Mouse (Mus musculus) A20 (cell line): ENCODE measurements at regions not wholly inside any gene's neighbourhood (a gene's known extent, or its start where the extent isn't known, plus 50 kb on each side); places are given as distances from the start of the nearest gene placed in this dataset.

Experiments used
- DNase-seq: peaks from one replicate; pipeline ENCODE4 v3.0.0-alpha.2; 2011; ENCODE audit warnings: low read depth, low spot score

DNA sequence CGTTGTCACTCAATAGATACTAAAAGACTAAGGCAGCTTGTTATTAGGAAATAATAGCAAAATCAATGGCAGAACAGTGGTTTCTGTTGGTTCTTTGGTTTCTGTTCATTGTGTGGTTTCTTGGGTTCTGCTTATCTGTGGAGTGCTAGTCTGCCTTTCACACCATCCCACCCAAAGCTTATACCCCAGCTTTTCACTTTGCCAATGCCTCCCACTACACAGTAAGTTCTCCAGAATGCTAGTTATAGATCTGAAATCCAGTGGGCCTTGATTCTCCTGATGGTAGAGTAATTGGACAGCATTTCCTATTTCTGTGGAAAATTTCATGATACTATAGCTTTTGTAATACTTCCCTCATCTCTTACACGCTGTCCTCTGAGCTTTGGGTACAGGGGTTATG lies 700.8 kb upstream of the 1700009N14Rik start:
- DNase-seq: no peak

- DNase-seq: no peak
Observed at GRCm38 (mm10) chr4:38785016-38785415, 665.1 kb upstream of the 1700009N14Rik start.

- DNase-seq: no peak
Observed at GRCm38 (mm10) chr4:38825133-38825532, 625.0 kb upstream of the 1700009N14Rik start.

GRCm38 (mm10) chr4:38848261-38848660 lies 601.8 kb upstream of the 1700009N14Rik start:
- peak; percentile 69 for DNase-seq

GRCm38 (mm10) chr4:38854349-38854748 lies 595.7 kb upstream of the 1700009N14Rik start:
- DNase-seq: no peak

DNA sequence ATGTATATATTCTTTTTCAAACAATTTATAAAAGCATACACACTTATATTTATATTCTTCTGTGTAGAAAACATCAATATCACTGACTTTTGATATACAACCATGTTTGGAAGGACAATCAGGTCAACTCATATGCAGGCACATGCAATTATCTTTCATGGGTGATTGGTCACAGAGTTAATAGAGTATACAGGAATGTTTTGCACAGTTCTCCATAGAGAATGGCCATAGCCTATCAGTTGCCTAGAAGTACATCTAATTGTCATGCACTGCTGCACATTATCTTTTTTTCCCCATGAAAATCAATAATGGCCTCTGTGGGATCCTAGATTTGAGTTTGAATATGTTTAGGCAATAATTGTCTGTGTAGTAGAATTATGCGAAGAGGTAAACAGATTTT lies 549.5 kb upstream of the 1700009N14Rik start:
- DNase-seq: no peak

DNA sequence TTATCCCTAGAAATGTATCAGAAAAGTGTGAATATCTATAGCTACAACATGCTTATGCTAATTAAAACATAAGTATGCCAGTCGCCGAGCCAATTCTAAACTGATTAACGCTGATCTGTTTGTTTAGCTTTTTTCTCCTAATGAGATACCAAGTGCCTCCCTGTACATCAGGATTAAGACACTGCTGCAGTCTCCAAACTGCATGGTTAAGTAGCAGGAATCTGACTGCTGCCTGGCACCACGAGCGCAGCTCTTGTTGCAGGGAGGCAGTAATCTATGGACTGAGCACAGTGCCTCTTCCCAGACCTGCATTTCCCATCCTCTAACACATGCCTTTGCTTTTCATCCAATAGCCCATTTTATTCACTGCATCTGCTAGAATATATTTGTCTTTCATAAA lies 523.3 kb upstream of the 1700009N14Rik start:
- no peak for DNase-seq

DNA sequence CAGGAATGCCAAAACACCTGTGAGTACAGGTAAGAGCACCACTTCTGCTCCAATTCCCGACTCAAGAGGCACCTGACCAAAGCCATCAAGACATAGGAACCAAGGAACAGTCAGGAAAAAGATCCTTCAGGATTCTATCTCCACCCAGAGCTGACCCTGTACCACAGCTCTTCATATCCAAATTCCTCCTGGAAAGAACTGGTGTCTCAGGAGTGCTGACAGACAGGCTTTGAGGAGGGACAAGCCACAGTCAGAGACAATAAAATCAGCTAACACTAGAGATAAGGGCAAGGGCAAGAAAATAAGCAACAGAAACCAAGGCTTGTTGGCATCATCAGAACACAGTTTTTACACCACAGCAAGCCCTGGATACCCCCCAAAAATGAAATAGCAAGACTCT lies 496.5 kb upstream of the 1700009N14Rik start:
- no peak for DNase-seq

GRCm38 (mm10) chr4:38995161-38995560 lies 454.9 kb upstream of the 1700009N14Rik start:
- no peak for DNase-seq
